In the genomic region with DNA sequence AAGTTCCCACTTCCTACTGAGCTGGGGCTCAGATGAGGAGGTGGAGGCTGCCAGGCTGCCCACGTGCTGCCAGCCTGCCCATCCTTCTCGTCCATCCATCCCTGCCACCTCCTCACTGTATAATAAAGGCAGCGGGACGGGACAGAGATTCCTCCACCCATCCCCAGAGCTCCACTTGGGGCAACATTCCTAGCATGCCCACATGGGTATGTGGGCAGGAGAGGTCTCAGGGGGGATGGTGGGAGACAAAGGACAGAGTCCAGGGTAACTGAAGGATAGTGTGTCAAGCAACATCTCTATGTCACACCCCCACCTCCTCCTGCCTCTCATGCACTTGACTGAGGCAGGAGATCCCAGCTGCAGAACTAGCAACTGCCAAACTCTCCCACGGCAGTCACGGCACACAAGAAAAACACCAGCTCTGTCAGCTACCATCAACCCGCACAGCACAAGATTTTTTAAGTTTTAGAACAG, we compare ENCODE assay signal across 8 mouse cellular contexts. TPM values are rescaled to one million over a fixed set of nuclear protein-coding genes. Genes with fewer than 3 reads are reported as not detected.
DNase-seq lines count a peak whose midpoint lies in the region; ATAC-seq and TF ChIP-seq lines count a peak whose summit lies in the region.

No protein-coding gene starts in this region.

- peaks cover 24% of the 10 kb centered on the region; the same call in 1 of the 2 replicates for H3K4me1 ChIP-seq in hindbrain, postnatal 0 days (ENCODE audit: insufficient read depth, low read length)
- H3K4me1 ChIP-seq in midbrain, embryonic 15.5 days: peaks cover 26% of the 10 kb centered on the region

- H3K4me2 ChIP-seq in hindbrain, postnatal 0 days (ENCODE audit: low read depth, low read length): peak overlapping the region; percentile 23
- peak overlapping the region; percentile 76 for H3K4me2 ChIP-seq in myocyte (ENCODE audit: low read depth)
- H3K4me2 ChIP-seq in midbrain, embryonic 15.5 days: no peak overlapping the region

- TF ChIP-seq POLR2A in myocyte (IDR thresholded peaks at IDR 0.05; ENCODE audit: insufficient read length, low read depth): no peak

- peaks cover 81% of the 10 kb centered on the region for H3K79me2 ChIP-seq in myocyte (ENCODE audit: control insufficient read depth, insufficient read depth)

- ATAC-seq in cerebellum, adult (ENCODE audit: insufficient number of reproducible peaks, low FRiP score, low TSS enrichment): no peak
- ATAC-seq in hindbrain, postnatal 0 days: 0 out of 2 replicates have a peak, but pooled peaks have one; percentile 7
- ATAC-seq in midbrain, embryonic 15.5 days (replicated peaks): no peak

- H3K4me3 ChIP-seq in hindbrain, postnatal 0 days (ENCODE audit: low read length): no peak overlapping the region
- H3K4me3 ChIP-seq in myocyte: no peak overlapping the region
- H3K4me3 ChIP-seq in midbrain, embryonic 15.5 days: no peak overlapping the region

- no peaks in the 10 kb centered on the region for H3K36me3 ChIP-seq in hindbrain, postnatal 0 days (ENCODE audit: insufficient read depth, low read length)
- no peaks in the 10 kb centered on the region for H3K36me3 ChIP-seq in myocyte (ENCODE audit: control insufficient read depth, insufficient read depth)
- no peaks in the 10 kb centered on the region for H3K36me3 ChIP-seq in midbrain, embryonic 15.5 days (replicated peaks)

- no peak for TF ChIP-seq CTCF in hindbrain, postnatal 0 days (IDR thresholded peaks at IDR 0.05; ENCODE audit: low read depth)

- no peak overlapping the region for H3ac ChIP-seq in myocyte (ENCODE audit: control insufficient read depth, insufficient read length)

- H3K9me3 ChIP-seq in hindbrain, postnatal 0 days (ENCODE audit: low read length): no peaks in the 10 kb centered on the region
- H3K9me3 ChIP-seq in midbrain, embryonic 15.5 days: no peaks in the 10 kb centered on the region

- no peak overlapping the region for H3K27ac ChIP-seq in hindbrain, postnatal 0 days
- no peak overlapping the region; the same call in 1 of the 2 replicates for H3K27ac ChIP-seq in midbrain, embryonic 15.5 days

- WGBS in hindbrain, postnatal 0 days: 26% methylated on average over 7 of the region's 7 CpGs
- WGBS in midbrain, embryonic 15.5 days: 63% methylated on average over 7 of the region's 7 CpGs

- H3K27me3 ChIP-seq in hindbrain, postnatal 0 days (ENCODE audit: insufficient read depth, low read length): no peaks in the 10 kb centered on the region
- H3K27me3 ChIP-seq in myocyte (ENCODE audit: control insufficient read depth, insufficient read depth, insufficient read length): no peaks in the 10 kb centered on the region
- H3K27me3 ChIP-seq in midbrain, embryonic 15.5 days (replicated peaks): no peaks in the 10 kb centered on the region

- H3K9ac ChIP-seq in hindbrain, postnatal 0 days (replicated peaks; ENCODE audit: low read length): no peak overlapping the region
- no peak overlapping the region for H3K9ac ChIP-seq in midbrain, embryonic 15.5 days

- peak; percentile 26 for DNase-seq in cerebellum, adult 9-11 months
- DNase-seq in kidney, adult 9 months: peak; percentile 22
- DNase-seq in kidney, adult 18-20 months: no peak
- DNase-seq in hindbrain, postnatal 0 days (ENCODE audit: low spot score): no peak
- DNase-seq in yolk sac, embryonic 10.5 days (ENCODE audit: low spot score): no peak

TF ChIP-seq in myocyte, 11 proteins besides CTCF, POLR2A, EP300 and RAD21:
- TF ChIP-seq SRF (IDR thresholded peaks at IDR 0.05; ENCODE audit: control insufficient read depth, insufficient read length, low read depth) (no peak), REST (IDR thresholded peaks at IDR 0.05; ENCODE audit: insufficient read depth, insufficient read length) (no peak), TCF12 (IDR thresholded peaks at IDR 0.05; ENCODE audit: insufficient read depth, poor library complexity, severe bottlenecking) (no peak), USF1 (IDR thresholded peaks at IDR 0.05; ENCODE audit: low read depth) (peak; percentile 66), POLR2AphosphoS2 (IDR thresholded peaks at IDR 0.05; ENCODE audit: insufficient read length, low read depth) (no peak), E2F4 (IDR thresholded peaks at IDR 0.05; ENCODE audit: insufficient read depth) (no peak), MYOD1 (IDR thresholded peaks at IDR 0.05; ENCODE audit: control insufficient read depth in 1 of 3, insufficient read length in 2 of 3, low read depth in 2 of 3) (peak in 1 of 3 experiments; percentile 6), CEBPB (IDR thresholded peaks at IDR 0.05; ENCODE audit: insufficient read depth, poor library complexity, severe bottlenecking) (no peak), MAX (IDR thresholded peaks at IDR 0.05; ENCODE audit: low read depth) (no peak), MYOG (IDR thresholded peaks at IDR 0.05; ENCODE audit: control insufficient read depth in 1 of 3, insufficient read depth in 1 of 3, insufficient read length in 2 of 3, low read depth in 2 of 3) (no peak), TCF3 (IDR thresholded peaks at IDR 0.05; ENCODE audit: insufficient read length, low read depth) (no peak)

RNA-seq across cellular contexts. Expression of a gene that starts 51.2 kb away (rescaled TPM):
- total RNA-seq in hindbrain, postnatal 0 days (2014; rRNA removed): 57.9 and 58.1 TPM in 2 replicates
- polyA plus RNA-seq in hindbrain, postnatal 0 days (2015; fragmentation: Nextera tagmentation; extraction: Ambion mirVana): 19.5 and 22.6 TPM in 2 replicates
- polyA plus RNA-seq in myocyte (2012; fragmentation: generic; extraction: Trizol): 32.9 TPM
- polyA plus RNA-seq in midbrain, embryonic 15.5 days (2015; fragmentation: Nextera tagmentation; extraction: Ambion mirVana): 38.5 and 44.2 TPM in 2 replicates

Comparison
In these comparisons a context has a peak if more than half of its experiments do, and no peak if none do; other contexts are left out.
1. DNase-seq: peak in cerebellum, adult 9-11 months (single experiment) and kidney, adult 9 months (single experiment); none in kidney, adult 18-20 months (single experiment), hindbrain, postnatal 0 days (single experiment) and yolk sac, embryonic 10.5 days (single experiment).